ENCODE assay signal across 14 mouse cellular contexts in the genomic region with DNA sequence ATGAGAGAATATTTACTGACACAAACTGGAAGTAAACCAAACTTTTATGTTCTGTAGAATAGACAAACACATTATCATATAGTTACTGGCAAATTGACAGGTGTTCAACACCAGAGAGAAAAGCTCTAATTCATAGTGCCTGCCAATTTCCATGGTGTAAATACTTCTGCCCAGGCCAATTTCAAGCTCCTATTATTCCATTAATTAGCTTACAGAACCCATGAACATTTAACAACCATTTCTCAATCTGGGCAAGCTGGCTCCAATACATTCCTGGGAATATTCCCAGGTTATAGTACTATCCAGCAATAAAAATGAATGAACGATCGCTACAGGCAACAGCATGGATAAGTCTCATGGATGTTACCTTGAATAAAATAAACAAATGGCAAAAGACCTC.
"Had no signal": no experiment of that assay in that cellular context is flagged by ENCODE, and none has a peak within 500 bp of the region (broad histone marks: within the 10 kb centered on the region; RNA-seq: fewer than 3 reads in every experiment).

No protein-coding gene starts in this region.

- DNase-seq: kidney, postnatal 10 days; kidney, postnatal 4 days; lung, adult 2 months; lung, postnatal 36 days; thymus, postnatal 4 days had no signal

- H3K9me3 ChIP-seq: liver, embryonic 15.5 days had no signal

- H3K27me3 ChIP-seq: liver, embryonic 15.5 days had no signal

- ATAC-seq: lung, postnatal 0 days had no signal

- H3K9ac ChIP-seq: liver, embryonic 15.5 days had no signal

- H3K27ac ChIP-seq: layer of hippocampus, adult 2 months; left cerebral cortex, adult 2 months; limb, embryonic 10.5 days; liver, embryonic 15.5 days; stomach, postnatal 0 days had no signal

- H3K4me1 ChIP-seq: limb, embryonic 10.5 days; liver, embryonic 15.5 days had no signal

- H3K36me3 ChIP-seq: limb, embryonic 10.5 days; liver, embryonic 15.5 days had no signal

- H3K4me3 ChIP-seq: layer of hippocampus, adult 2 months; left cerebral cortex, adult 2 months; limb, embryonic 10.5 days; liver, embryonic 15.5 days; myocyte had no signal

- H3K4me2 ChIP-seq: liver, embryonic 11.5 days; liver, embryonic 15.5 days; midbrain, embryonic 11.5 days had no signal
